ENCODE assay signal across 12 mouse cellular contexts in genomic region chr11:104661531-104662205, GRCm38 (mm10). TPM values are rescaled to one million over a fixed set of nuclear protein-coding genes. Genes with fewer than 3 reads are reported as not detected.
DNase-seq lines count a peak whose midpoint lies in the region; ATAC-seq and TF ChIP-seq lines count a peak whose summit lies in the region.
"Had no signal": no experiment of that assay in that cellular context is flagged by ENCODE, and none has a peak within 500 bp of the region (broad histone marks: within the 10 kb centered on the region; RNA-seq: fewer than 3 reads in every experiment).

No protein-coding gene starts in this region.

- no peaks in the 10 kb centered on the region for H3K27me3 ChIP-seq in heart, embryonic 13.5 days (replicated peaks)
- no peaks in the 10 kb centered on the region for H3K27me3 ChIP-seq in spleen, adult 2 months (ENCODE audit: control insufficient read depth, insufficient read depth, low read length)
- no peaks in the 10 kb centered on the region; the same call in none of the 2 replicates for H3K27me3 ChIP-seq in liver, embryonic 12.5 days (replicated peaks)
- no peaks in the 10 kb centered on the region for H3K27me3 ChIP-seq in limb, embryonic 10.5 days (ENCODE audit: low read depth, poor library complexity, severe bottlenecking)
- H3K27me3 ChIP-seq in forebrain, embryonic 16.5 days (replicated peaks; ENCODE audit: control insufficient read depth, insufficient read depth, low read length) = no peaks in the 10 kb centered on the region
- H3K27me3 ChIP-seq: forebrain, embryonic 12.5 days; hindbrain, embryonic 12.5 days; stomach, embryonic 15.5 days had no signal

- TF ChIP-seq CTCF in spleen, adult 2 months (IDR thresholded peaks at IDR 0.05; ENCODE audit: extremely low read depth, insufficient read depth, insufficient read length, insufficient replicate concordance) = no peak; the same call in 1 of the 2 replicates

- DNase-seq in heart, postnatal 4 days = no peak
- DNase-seq in spleen, adult 2 months (ENCODE audit: low read depth in 1 of 2, low spot score in 2 of 2) = peak in 1 of 2 experiments; percentile 17
- no peak for DNase-seq in spleen, adult 12 weeks (ENCODE audit: low spot score)
- no peak for DNase-seq in limb, embryonic 10.5 days (ENCODE audit: low spot score)

- H3K4me2 ChIP-seq in heart, embryonic 13.5 days = peak overlapping the region; percentile 16; the same call in 1 of the 2 replicates
- H3K4me2 ChIP-seq in liver, embryonic 12.5 days = peak overlapping the region; percentile 61
- no peak overlapping the region for H3K4me2 ChIP-seq in forebrain, embryonic 16.5 days (ENCODE audit: low read length)
- H3K4me2 ChIP-seq: forebrain, embryonic 12.5 days; hindbrain, embryonic 12.5 days; stomach, embryonic 15.5 days had no signal

- no peak overlapping the region for H3K4me3 ChIP-seq in heart, embryonic 13.5 days
- H3K4me3 ChIP-seq in spleen, adult 2 months (ENCODE audit: extremely low read depth, insufficient read depth, insufficient read length) = no peak overlapping the region
- H3K4me3 ChIP-seq in liver, embryonic 12.5 days = peak overlapping the region; percentile 26
- no peak overlapping the region for H3K4me3 ChIP-seq in limb, embryonic 10.5 days
- H3K4me3 ChIP-seq in forebrain, embryonic 16.5 days (replicated peaks; ENCODE audit: low read length) = no peak overlapping the region
- H3K4me3 ChIP-seq: forebrain, embryonic 12.5 days; hindbrain, embryonic 12.5 days; stomach, embryonic 15.5 days had no signal

- peaks cover 25% of the 10 kb centered on the region for H3K4me1 ChIP-seq in heart, embryonic 13.5 days
- H3K4me1 ChIP-seq in spleen, adult 2 months (ENCODE audit: control insufficient read depth, insufficient read depth, insufficient read length) = peaks cover 14% of the 10 kb centered on the region; the same call in 1 of the 2 replicates
- H3K4me1 ChIP-seq in liver, embryonic 12.5 days = peaks cover 37% of the 10 kb centered on the region
- H3K4me1 ChIP-seq in limb, embryonic 10.5 days = no peaks in the 10 kb centered on the region
- H3K4me1 ChIP-seq in forebrain, embryonic 16.5 days (replicated peaks; ENCODE audit: control insufficient read depth, insufficient read depth, low read length) = no peaks in the 10 kb centered on the region
- H3K4me1 ChIP-seq: forebrain, embryonic 12.5 days; hindbrain, embryonic 12.5 days; stomach, embryonic 15.5 days had no signal

- H3K9me3 ChIP-seq in heart, embryonic 13.5 days = no peaks in the 10 kb centered on the region
- H3K9me3 ChIP-seq in liver, embryonic 12.5 days (replicated peaks) = peaks cover 7% of the 10 kb centered on the region; the same call in 1 of the 2 replicates
- H3K9me3 ChIP-seq in limb, embryonic 10.5 days (replicated peaks) = no peaks in the 10 kb centered on the region
- H3K9me3 ChIP-seq in forebrain, embryonic 16.5 days (ENCODE audit: control insufficient read depth, low read length) = no peaks in the 10 kb centered on the region
- H3K9me3 ChIP-seq: forebrain, embryonic 12.5 days; hindbrain, embryonic 12.5 days; stomach, embryonic 15.5 days had no signal

- H3K9ac ChIP-seq in heart, embryonic 13.5 days = no peak overlapping the region
- H3K9ac ChIP-seq in liver, embryonic 12.5 days = no peak overlapping the region
- no peak overlapping the region for H3K9ac ChIP-seq in forebrain, embryonic 16.5 days (replicated peaks; ENCODE audit: low read depth, low read length)
- H3K9ac ChIP-seq: forebrain, embryonic 12.5 days; hindbrain, embryonic 12.5 days; stomach, embryonic 15.5 days had no signal

- ATAC-seq in heart, embryonic 13.5 days (ENCODE audit: extremely low read depth, insufficient number of reproducible peaks, low FRiP score, low TSS enrichment) = no peak
- ATAC-seq in liver, embryonic 12.5 days = peak; percentile 66
- ATAC-seq in erythroid progenitor cell, adult 5-6 weeks (replicated peaks; ENCODE audit: low FRiP score, poor library complexity, severe bottlenecking) = no peak
- ATAC-seq in forebrain, embryonic 16.5 days = no peak

- H3K27ac ChIP-seq in heart, embryonic 13.5 days (replicated peaks) = no peak overlapping the region
- peak overlapping the region; percentile 72 for H3K27ac ChIP-seq in spleen, adult 2 months (ENCODE audit: insufficient read depth, low read length)
- H3K27ac ChIP-seq in liver, embryonic 12.5 days = peak overlapping the region; percentile 7; the same call in 1 of the 2 replicates
- no peak overlapping the region for H3K27ac ChIP-seq in limb, embryonic 10.5 days
- no peak overlapping the region for H3K27ac ChIP-seq in forebrain, embryonic 16.5 days (ENCODE audit: low read length)
- H3K27ac ChIP-seq: forebrain, embryonic 12.5 days; hindbrain, embryonic 12.5 days; stomach, embryonic 15.5 days had no signal

- peaks cover 13% of the 10 kb centered on the region for H3K36me3 ChIP-seq in heart, embryonic 13.5 days
- H3K36me3 ChIP-seq in spleen, adult 2 months (ENCODE audit: control insufficient read depth, insufficient read depth, low read length) = peaks cover 4% of the 10 kb centered on the region; the same call in 1 of the 2 replicates
- peaks cover 11% of the 10 kb centered on the region for H3K36me3 ChIP-seq in liver, embryonic 12.5 days
- no peaks in the 10 kb centered on the region for H3K36me3 ChIP-seq in limb, embryonic 10.5 days
- no peaks in the 10 kb centered on the region for H3K36me3 ChIP-seq in forebrain, embryonic 16.5 days (ENCODE audit: control insufficient read depth, insufficient read depth)
- H3K36me3 ChIP-seq: forebrain, embryonic 12.5 days; hindbrain, embryonic 12.5 days had no signal

- TF ChIP-seq POLR2A in spleen, adult 2 months (IDR thresholded peaks at IDR 0.05; ENCODE audit: low read depth, low read length) = no peak

- WGBS in heart, embryonic 13.5 days = 66% methylated on average over 20 of the region's 20 CpGs
- WGBS in spleen, adult 2 months = 69% methylated on average over 20 of the region's 20 CpGs
- WGBS in liver, embryonic 12.5 days (ENCODE audit: insufficient replicate concordance) = 32% methylated on average over 20 of the region's 20 CpGs
- WGBS in limb, embryonic 10.5 days = 79% methylated on average over 20 of the region's 20 CpGs
- WGBS in forebrain, embryonic 16.5 days = 83% methylated on average over 20 of the region's 20 CpGs

RNA-seq across cellular contexts. Expression of gene Gm11639, which starts 23.8 kb away (rescaled TPM):
- 0.01 TPM in 1 of 2 replicates, not detected in the other for polyA plus RNA-seq in heart, embryonic 13.5 days (2015; fragmentation: Nextera tagmentation; extraction: Ambion mirVana)
- under 1 TPM; 0.05 to 0.07 TPM for total RNA-seq in heart, postnatal 4 days (2021)
- not detected in 2 replicates for polyA plus RNA-seq in spleen, adult 2 months (2012; rRNA removed)
- polyA plus RNA-seq in liver, embryonic 12.5 days (2016; fragmentation: Nextera tagmentation; extraction: Ambion mirVana) = 0.05 and 0.07 TPM in 2 replicates
- not detected in 2 replicates for polyA plus RNA-seq in limb, embryonic 10.5 days (2016; fragmentation: Nextera tagmentation; extraction: Ambion mirVana)
- total RNA-seq in erythroid progenitor cell, adult 5-6 weeks (2015; ENCODE audit: low replicate concordance) = not detected in 2 replicates
- not detected in 2 replicates for total RNA-seq in erythroid progenitor cell, adult 5-6 weeks (2017; ENCODE audit: low replicate concordance)
- polyA plus RNA-seq in forebrain, embryonic 16.5 days (2015; fragmentation: Nextera tagmentation; extraction: Ambion mirVana) = 0.20 TPM in 1 of 2 replicates, not detected in the other
- polyA plus RNA-seq: forebrain, embryonic 12.5 days; hindbrain, embryonic 12.5 days; liver, adult 2 months had no signal

RNA-seq across cellular contexts. Expression of gene Itgb3, which starts 53.9 kb away (rescaled TPM):
- polyA plus RNA-seq in heart, embryonic 13.5 days (2015; fragmentation: Nextera tagmentation; extraction: Ambion mirVana) = 5.0 and 5.1 TPM in 2 replicates
- 1 to 10 TPM; 6.8 to 6.9 TPM for total RNA-seq in heart, postnatal 4 days (2021)
- polyA plus RNA-seq in spleen, adult 2 months (2012; rRNA removed) = 25.6 and 29.1 TPM in 2 replicates
- 33.1 and 36.4 TPM in 2 replicates for polyA plus RNA-seq in liver, embryonic 12.5 days (2016; fragmentation: Nextera tagmentation; extraction: Ambion mirVana)
- 2.6 and 2.7 TPM in 2 replicates for polyA plus RNA-seq in limb, embryonic 10.5 days (2016; fragmentation: Nextera tagmentation; extraction: Ambion mirVana)
- 2.1 TPM in 1 of 2 replicates, not detected in the other for total RNA-seq in erythroid progenitor cell, adult 5-6 weeks (2015; ENCODE audit: low replicate concordance)
- total RNA-seq in erythroid progenitor cell, adult 5-6 weeks (2017; ENCODE audit: low replicate concordance) = 2.4 and 3.6 TPM in 2 replicates
- polyA plus RNA-seq in forebrain, embryonic 16.5 days (2015; fragmentation: Nextera tagmentation; extraction: Ambion mirVana) = 0.65 and 0.91 TPM in 2 replicates

Comparison
In these comparisons a context has a peak if more than half of its experiments do, and no peak if none do; other contexts are left out.
1. H3K27ac ChIP-seq: peak in spleen, adult 2 months (single experiment) and liver, embryonic 12.5 days (single experiment); none in heart, embryonic 13.5 days (single experiment), limb, embryonic 10.5 days (single experiment) and forebrain, embryonic 16.5 days (single experiment).